Mouse (Mus musculus) brain, embryonic 14.5 days (tissue): ENCODE measurements at regions not wholly inside any gene's neighbourhood (a gene's known extent, or its start where the extent isn't known, plus 50 kb on each side); places are given as distances from the start of the nearest gene placed in this dataset.

Experiments used
- CTCF ChIP-seq: fragments of 200-500 bp; IDR thresholded peaks from 2 replicates; pipeline ENCODE4 v1.5.1; 2012; ENCODE audit warnings: inconsistent platforms, mild to moderate bottlenecking, moderate library complexity, borderline replicate concordance; ENCODE audit not compliant: insufficient read depth, insufficient read length; ENCODE audit errors: extremely low read depth
- POLR2A ChIP-seq: fragments of 200-500 bp; IDR thresholded peaks from 2 replicates; pipeline ENCODE4 v1.6.1; 2012; ENCODE audit warnings: mild to moderate bottlenecking, inconsistent platforms, borderline replicate concordance; ENCODE audit not compliant: poor library complexity, insufficient read depth, insufficient read length, severe bottlenecking; ENCODE audit errors: extremely low read depth

GRCm38 (mm10) chr3:40158631-40159030 lies 372.5 kb upstream of the Intu start:
- TF ChIP-seq CTCF (no peak), POLR2A (no peak)
